Mouse (Mus musculus): Measurements from ENCODE around the gene Ptpro. TPM values are rescaled to one million over a fixed set of nuclear protein-coding genes. Genes with fewer than 3 reads are reported as not detected.

Ptpro gene
- total RNA-seq, 1 experiment = 0.31 TPM

GRCm38 (mm10) chr6:137209992-137210391 lies 42.1 kb upstream of the Ptpro start:
- DNase-seq (ENCODE audit: low read depth, low spot score) = no peak
- TF ChIP-seq MAFK (IDR thresholded peaks at IDR 0.05; ENCODE audit: insufficient read depth, low read depth, low read length) (no peak), CHD2 (IDR thresholded peaks at IDR 0.05; ENCODE audit: low read depth, low read length) (no peak), ZC3H11A (IDR thresholded peaks at IDR 0.05; ENCODE audit: borderline replicate concordance, low read depth, low read length) (no peak), ZNF384 (IDR thresholded peaks at IDR 0.05; ENCODE audit: low read depth, low read length) (no peak), HCFC1 (IDR thresholded peaks at IDR 0.05; ENCODE audit: borderline replicate concordance, insufficient read depth, low read length) (no peak)
- no peak overlapping the region for H3K9ac ChIP-seq (ENCODE audit: insufficient read depth, low read depth, low read length, poor library complexity, severe bottlenecking)

GRCm38 (mm10) chr6:137210991-137211390 lies 41.1 kb upstream of the Ptpro start:
- Histone ChIP-seq H3K9me3 (ENCODE audit: control insufficient read depth, insufficient read depth, low read depth, low read length) (no peaks in the 10 kb centered on the region), H3K4me3 (ENCODE audit: insufficient read depth in 1 of 2, low read depth in 1 of 2, low read length in 2 of 2, poor library complexity in 1 of 2, severe bottlenecking in 1 of 2) (no peak overlapping the region), H3K27ac (ENCODE audit: insufficient read depth, low read depth, low read length, poor library complexity, severe bottlenecking) (no peak overlapping the region), H3K4me1 (ENCODE audit: control insufficient read depth in 2 of 2, insufficient read depth in 2 of 2, low read length in 2 of 2, poor library complexity in 1 of 2) (no peaks in the 10 kb centered on the region), H3K9ac (ENCODE audit: insufficient read depth, low read depth, low read length, poor library complexity, severe bottlenecking) (no peak overlapping the region), H3K36me3 (ENCODE audit: control insufficient read depth, insufficient read depth, low read length, poor library complexity, severe bottlenecking) (no peaks in the 10 kb centered on the region)
- DNase-seq (ENCODE audit: low read depth, low spot score) = no peak
- in situ Hi-C loops (cut with MboI; ENCODE audit: low sequenced_read_pairs in 2 of 2, unreplicated experiment in 2 of 2) = no loop called here
- TF ChIP-seq ZNF384 (IDR thresholded peaks at IDR 0.05; ENCODE audit: low read depth, low read length) (no peak), HCFC1 (IDR thresholded peaks at IDR 0.05; ENCODE audit: borderline replicate concordance, insufficient read depth, low read length) (no peak), ZC3H11A (IDR thresholded peaks at IDR 0.05; ENCODE audit: borderline replicate concordance, low read depth, low read length) (no peak), MAFK (IDR thresholded peaks at IDR 0.05; ENCODE audit: insufficient read depth, low read depth, low read length) (no peak), CHD2 (IDR thresholded peaks at IDR 0.05; ENCODE audit: low read depth, low read length) (no peak)

More at GRCm38 (mm10) chr6:137209992-137210391, 42.1 kb upstream of the Ptpro start:
- no peak overlapping the region for H3K4me3 ChIP-seq (ENCODE audit: insufficient read depth in 1 of 2, low read depth in 1 of 2, low read length in 2 of 2, poor library complexity in 1 of 2, severe bottlenecking in 1 of 2)
- H3K36me3 ChIP-seq (ENCODE audit: control insufficient read depth, insufficient read depth, low read length, poor library complexity, severe bottlenecking) = no peaks in the 10 kb centered on the region
- H3K4me1 ChIP-seq (ENCODE audit: control insufficient read depth in 2 of 2, insufficient read depth in 2 of 2, low read length in 2 of 2, poor library complexity in 1 of 2) = no peaks in the 10 kb centered on the region
- in situ Hi-C loops (cut with MboI; ENCODE audit: low sequenced_read_pairs in 2 of 2, unreplicated experiment in 2 of 2) = no loop called here
- H3K9me3 ChIP-seq (ENCODE audit: control insufficient read depth, insufficient read depth, low read depth, low read length) = no peaks in the 10 kb centered on the region
- no peak overlapping the region for H3K27ac ChIP-seq (ENCODE audit: insufficient read depth, low read depth, low read length, poor library complexity, severe bottlenecking)

- no peak overlapping the region for H3K9ac ChIP-seq (ENCODE audit: insufficient read depth, low read depth, low read length, poor library complexity, severe bottlenecking)
- no peak overlapping the region for H3K4me3 ChIP-seq (ENCODE audit: insufficient read depth in 1 of 2, low read depth in 1 of 2, low read length in 2 of 2, poor library complexity in 1 of 2, severe bottlenecking in 1 of 2)
- no peak for TF ChIP-seq ZC3H11A (IDR thresholded peaks at IDR 0.05; ENCODE audit: borderline replicate concordance, low read depth, low read length)
- no peak for TF ChIP-seq CHD2 (IDR thresholded peaks at IDR 0.05; ENCODE audit: low read depth, low read length)
- TF ChIP-seq ZNF384 (IDR thresholded peaks at IDR 0.05; ENCODE audit: low read depth, low read length) = no peak
- TF ChIP-seq MAFK (IDR thresholded peaks at IDR 0.05; ENCODE audit: insufficient read depth, low read depth, low read length) = no peak
- no peak for TF ChIP-seq HCFC1 (IDR thresholded peaks at IDR 0.05; ENCODE audit: borderline replicate concordance, insufficient read depth, low read length)
- H3K9me3 ChIP-seq (ENCODE audit: control insufficient read depth, insufficient read depth, low read depth, low read length) = no peaks in the 10 kb centered on the region
- no peaks in the 10 kb centered on the region for H3K4me1 ChIP-seq (ENCODE audit: control insufficient read depth in 2 of 2, insufficient read depth in 2 of 2, low read length in 2 of 2, poor library complexity in 1 of 2)
- H3K27ac ChIP-seq (ENCODE audit: insufficient read depth, low read depth, low read length, poor library complexity, severe bottlenecking) = no peak overlapping the region
- in situ Hi-C loops (cut with MboI; ENCODE audit: low sequenced_read_pairs in 2 of 2, unreplicated experiment in 2 of 2) = no loop called here
- DNase-seq (ENCODE audit: low read depth, low spot score) = no peak
- H3K36me3 ChIP-seq (ENCODE audit: control insufficient read depth, insufficient read depth, low read length, poor library complexity, severe bottlenecking) = no peaks in the 10 kb centered on the region
Observed at GRCm38 (mm10) chr6:137211441-137211840, 40.7 kb upstream of the Ptpro start.

- no peaks in the 10 kb centered on the region for H3K4me1 ChIP-seq (ENCODE audit: control insufficient read depth in 2 of 2, insufficient read depth in 2 of 2, low read length in 2 of 2, poor library complexity in 1 of 2)
- TF ChIP-seq ZNF384 (IDR thresholded peaks at IDR 0.05; ENCODE audit: low read depth, low read length) = no peak
- no peak for TF ChIP-seq HCFC1 (IDR thresholded peaks at IDR 0.05; ENCODE audit: borderline replicate concordance, insufficient read depth, low read length)
- TF ChIP-seq MAFK (IDR thresholded peaks at IDR 0.05; ENCODE audit: insufficient read depth, low read depth, low read length) = no peak
- TF ChIP-seq CHD2 (IDR thresholded peaks at IDR 0.05; ENCODE audit: low read depth, low read length) = no peak
- TF ChIP-seq ZC3H11A (IDR thresholded peaks at IDR 0.05; ENCODE audit: borderline replicate concordance, low read depth, low read length) = no peak
- no peak overlapping the region for H3K27ac ChIP-seq (ENCODE audit: insufficient read depth, low read depth, low read length, poor library complexity, severe bottlenecking)
- DNase-seq (ENCODE audit: low read depth, low spot score) = no peak
- H3K9ac ChIP-seq (ENCODE audit: insufficient read depth, low read depth, low read length, poor library complexity, severe bottlenecking) = no peak overlapping the region
- no peak overlapping the region for H3K4me3 ChIP-seq (ENCODE audit: insufficient read depth in 1 of 2, low read depth in 1 of 2, low read length in 2 of 2, poor library complexity in 1 of 2, severe bottlenecking in 1 of 2)
- no peaks in the 10 kb centered on the region for H3K9me3 ChIP-seq (ENCODE audit: control insufficient read depth, insufficient read depth, low read depth, low read length)
- in situ Hi-C loops (cut with MboI; ENCODE audit: low sequenced_read_pairs in 2 of 2, unreplicated experiment in 2 of 2) = no loop called here
- H3K36me3 ChIP-seq (ENCODE audit: control insufficient read depth, insufficient read depth, low read length, poor library complexity, severe bottlenecking) = no peaks in the 10 kb centered on the region
Observed at GRCm38 (mm10) chr6:137217841-137218463, 34.2 kb upstream of the Ptpro start.

All from ES-E14 (cell line).